8 mouse cellular contexts compared by ENCODE assay signal in the genomic region with DNA sequence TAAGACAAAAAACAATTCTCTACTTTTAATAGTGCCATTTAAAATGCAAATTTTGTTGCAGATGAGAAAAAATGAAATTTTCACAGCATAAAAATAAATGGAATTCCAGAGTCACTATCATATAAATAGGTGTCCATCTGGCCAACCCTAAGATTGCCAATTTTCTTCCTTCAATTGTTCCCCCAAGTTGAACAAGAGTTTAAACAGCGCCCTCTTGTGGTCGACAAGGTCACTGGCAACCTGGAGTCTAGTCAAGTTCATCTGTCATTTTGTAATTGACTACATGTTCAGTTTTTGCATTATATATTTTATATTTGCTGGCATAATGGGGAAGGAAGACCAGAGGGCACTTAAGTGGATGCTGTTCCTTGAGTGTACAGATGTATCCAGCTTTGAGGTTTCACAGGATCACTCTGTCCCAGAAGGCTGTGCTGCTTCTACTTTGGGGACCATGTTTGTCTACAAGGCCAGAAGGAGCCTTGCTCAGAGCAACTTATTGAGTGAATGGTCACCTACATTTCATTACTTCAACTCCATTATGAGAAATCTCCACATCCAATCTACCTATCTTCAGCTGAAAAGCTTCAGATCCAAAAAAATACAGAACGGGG. TPM values are rescaled to one million over a fixed set of nuclear protein-coding genes. Genes with fewer than 3 reads are reported as not detected.
DNase-seq lines count a peak whose midpoint lies in the region; ATAC-seq and TF ChIP-seq lines count a peak whose summit lies in the region.

No protein-coding gene starts in this region.

- H3K27me3 ChIP-seq in heart, embryonic 12.5 days (replicated peaks): no peaks in the 10 kb centered on the region
- H3K27me3 ChIP-seq in cerebellum, adult 2 months (ENCODE audit: control insufficient read depth, insufficient read depth, low read length): no peaks in the 10 kb centered on the region
- H3K27me3 ChIP-seq in forebrain, postnatal 0 days (ENCODE audit: insufficient read depth, low read length): no peaks in the 10 kb centered on the region

- H3K4me1 ChIP-seq in heart, embryonic 12.5 days (replicated peaks): no peaks in the 10 kb centered on the region
- no peaks in the 10 kb centered on the region for H3K4me1 ChIP-seq in cerebellum, adult 2 months (ENCODE audit: control insufficient read depth, insufficient read depth, low read length)
- H3K4me1 ChIP-seq in forebrain, postnatal 0 days (ENCODE audit: insufficient read depth): no peaks in the 10 kb centered on the region

- no peaks in the 10 kb centered on the region for H3K36me3 ChIP-seq in heart, embryonic 12.5 days
- no peaks in the 10 kb centered on the region for H3K36me3 ChIP-seq in forebrain, postnatal 0 days (ENCODE audit: insufficient read depth)

- no peak overlapping the region for H3K4me2 ChIP-seq in heart, embryonic 12.5 days
- H3K4me2 ChIP-seq in forebrain, postnatal 0 days (ENCODE audit: low read depth): no peak overlapping the region

- peak; percentile 65; the same call in 1 of the 2 replicates for TF ChIP-seq CTCF in cerebellum, adult 2 months (IDR thresholded peaks at IDR 0.05; ENCODE audit: borderline replicate concordance, insufficient read depth, low read depth, low read length)
- TF ChIP-seq CTCF in forebrain, postnatal 0 days (IDR thresholded peaks at IDR 0.05; ENCODE audit: low read depth): peak; percentile 84
- TF ChIP-seq CTCF in layer of hippocampus, adult 2 months (conservative IDR thresholded peaks at IDR 0.05): peak; percentile 96

- WGBS in heart, embryonic 12.5 days: 32% methylated on average over 3 of the region's 3 CpGs
- WGBS in cerebellum, adult 2 months: 34% methylated on average over 3 of the region's 3 CpGs
- WGBS in forebrain, postnatal 0 days: 31% methylated on average over 3 of the region's 3 CpGs

- DNase-seq in heart, adult 8-10 months (ENCODE audit: low spot score): peak; percentile 61
- DNase-seq in MEL-GATA-1-ER (ENCODE audit: extremely low read depth, low read depth): peak; percentile 54
- DNase-seq in cerebellum, adult 2 months: peak; percentile 74 to 85
- peak; percentile 89 for DNase-seq in forebrain, postnatal 0 days
- peak; percentile 81 to 85 for DNase-seq in layer of hippocampus, adult 2 months (ENCODE audit: low spot score in 2 of 2)
- peak; percentile 70 for DNase-seq in lung, postnatal 36 days
- DNase-seq in right cerebral cortex, postnatal 10 days (ENCODE audit: low spot score in 2 of 2): peak; percentile 85 to 88

- no peak overlapping the region for H3K4me3 ChIP-seq in heart, embryonic 12.5 days
- H3K4me3 ChIP-seq in cerebellum, adult 2 months (replicated peaks; ENCODE audit: insufficient read depth, low read depth, low read length): no peak overlapping the region
- no peak overlapping the region for H3K4me3 ChIP-seq in forebrain, postnatal 0 days (ENCODE audit: low read depth, low read length)
- no peak overlapping the region for H3K4me3 ChIP-seq in layer of hippocampus, adult 2 months

- H3K9ac ChIP-seq in heart, embryonic 12.5 days: no peak overlapping the region
- H3K9ac ChIP-seq in forebrain, postnatal 0 days: no peak overlapping the region

- H3K9me3 ChIP-seq in heart, embryonic 12.5 days (replicated peaks): no peaks in the 10 kb centered on the region
- no peaks in the 10 kb centered on the region for H3K9me3 ChIP-seq in forebrain, postnatal 0 days (ENCODE audit: low read length)

- no peak for TF ChIP-seq POLR2A in cerebellum, adult 2 months (IDR thresholded peaks at IDR 0.05; ENCODE audit: borderline replicate concordance, insufficient read depth, low read length)

- no peak for ATAC-seq in heart, embryonic 12.5 days (ENCODE audit: insufficient number of reproducible peaks, low FRiP score)
- ATAC-seq in forebrain, postnatal 0 days: 0 out of 2 replicates have a peak, but pooled peaks have one; percentile 36

- H3K27ac ChIP-seq in heart, embryonic 12.5 days (ENCODE audit: poor library complexity, severe bottlenecking): no peak overlapping the region
- no peak overlapping the region for H3K27ac ChIP-seq in cerebellum, adult 2 months (ENCODE audit: insufficient read depth, low read length)
- no peak overlapping the region for H3K27ac ChIP-seq in forebrain, postnatal 0 days (ENCODE audit: low read depth, low read length)
- no peak overlapping the region for H3K27ac ChIP-seq in layer of hippocampus, adult 2 months

RNA-seq across cellular contexts. Expression of a gene that starts 24.6 kb away (rescaled TPM):
- 10 to 100 TPM; 16.5 to 23.0 (median 18.8) TPM for total RNA-seq in heart, adult 8-10 months (2022)
- 75.3 and 75.4 TPM in 2 replicates for polyA plus RNA-seq in heart, embryonic 12.5 days (2016; fragmentation: Nextera tagmentation; extraction: Ambion mirVana)
- polyA plus RNA-seq in cerebellum, adult 2 months (2012; rRNA removed): 46.0 and 50.4 TPM in 2 replicates
- 47.0 and 47.6 TPM in 2 replicates for total RNA-seq in forebrain, postnatal 0 days (2014; rRNA removed)
- 110 TPM in 2 replicates for polyA plus RNA-seq in forebrain, postnatal 0 days (2015; fragmentation: Nextera tagmentation; extraction: Ambion mirVana)
- total RNA-seq in layer of hippocampus, adult 2 months (2021): 10 to 100 TPM; 51.8 to 52.4 TPM
